Mouse (Mus musculus) heart, embryonic 10.5 days (tissue): ENCODE results near the gene Msh3. TPM values are rescaled to one million over a fixed set of nuclear protein-coding genes. Genes with fewer than 3 reads are reported as not detected.

Source experiments
- DNase-seq: peaks from one replicate; pipeline ENCODE4 v3.0.0-alpha.2; 2017; ENCODE audit warnings: low spot score
- H3K27ac ChIP-seq: fragments of 300-500 bp; sonication (generic); 2 replicates; pipeline ENCODE4 v1.5.1; 2016; ENCODE audit warnings: mild to moderate bottlenecking
- H3K27me3 ChIP-seq: fragments of 300-500 bp; sonication (generic); 2 replicates; pipeline ENCODE4 v1.6.1; 2016; ENCODE audit warnings: mild to moderate bottlenecking; ENCODE audit not compliant: poor library complexity, insufficient read depth, severe bottlenecking
- H3K36me3 ChIP-seq: fragments of 300-500 bp; sonication (generic); 2 replicates; pipeline ENCODE4 v1.6.1; 2016; ENCODE audit warnings: mild to moderate bottlenecking, moderate library complexity
- H3K4me1 ChIP-seq: fragments of 300-500 bp; sonication (generic); 2 replicates; pipeline ENCODE4 v1.6.1; 2016; ENCODE audit warnings: mild to moderate bottlenecking
- H3K4me3 ChIP-seq: fragments of 300-500 bp; sonication (generic); 2 replicates; pipeline ENCODE4 v1.5.1; 2016; ENCODE audit warnings: mild to moderate bottlenecking, moderate library complexity
- H3K9me3 ChIP-seq: fragments of 300-500 bp; sonication (generic); 2 replicates; pipeline ENCODE4 v1.6.1; 2016; ENCODE audit warnings: mild to moderate bottlenecking, moderate library complexity
- WGBS: fragments of 180-500 bp; shearing (Covaris S2); methylation state at CpG from one replicate; pipeline ENCODE4 v1.1.7; 2016; 5-methylcytosine and 5-hydroxymethylcytosine counted together
- polyA plus RNA-seq: library from polyadenylated mRNA; unstranded; fragments of >200 nt; fragmentation: Nextera tagmentation; extraction: Ambion mirVana; gene quantifications from 2 replicates; pipeline ENCODE4 v1.2.1, GENCODE M21; 2016

Msh3 gene
- polyA plus RNA-seq, 1 experiment from 2014 or later: 23.6 TPM

GRCm38 (mm10) chr13:92274274-92275198, 80.3 kb downstream of the Msh3 start:
- no peak for DNase-seq
- Histone ChIP-seq H3K4me1 (0 out of 2 replicates have a peak, but pooled peaks cover 7% of the 10 kb centered on the region), H3K4me3 (no peak overlapping the region), H3K27me3 (no peaks in the 10 kb centered on the region), H3K9me3 (no peaks in the 10 kb centered on the region), H3K27ac (no peak overlapping the region), H3K36me3 (no peaks in the 10 kb centered on the region)
- WGBS: 66% methylated on average over 14 of the region's 14 CpGs

- no peak for DNase-seq
- Histone ChIP-seq H3K4me1 (no peaks in the 10 kb centered on the region), H3K27me3 (no peaks in the 10 kb centered on the region), H3K9me3 (no peaks in the 10 kb centered on the region), H3K4me3 (no peak overlapping the region), H3K27ac (no peak overlapping the region), H3K36me3 (peaks cover 19% of the 10 kb centered on the region; the same call in 1 of the 2 replicates)
- 83% methylated on average over 3 of the region's 3 CpGs for WGBS
Measured at GRCm38 (mm10) chr13:92267076-92267475, 87.7 kb downstream of the Msh3 start.

GRCm38 (mm10) chr13:92263566-92263965, 91.2 kb downstream of the Msh3 start:
- Histone ChIP-seq H3K9me3 (no peaks in the 10 kb centered on the region), H3K4me1 (no peaks in the 10 kb centered on the region), H3K27me3 (no peaks in the 10 kb centered on the region), H3K36me3 (peaks cover 24% of the 10 kb centered on the region; the same call in 1 of the 2 replicates), H3K27ac (no peak overlapping the region), H3K4me3 (no peak overlapping the region)
- WGBS: 79% methylated on average over 6 of the region's 6 CpGs
- no peak for DNase-seq

GRCm38 (mm10) chr13:92261329-92261728, 93.5 kb downstream of the Msh3 start:
- WGBS: 67% methylated on average over 5 of the region's 5 CpGs
- no peak overlapping the region for H3K27ac ChIP-seq
- H3K36me3 ChIP-seq: peaks cover 19% of the 10 kb centered on the region; the same call in 1 of the 2 replicates

GRCm38 (mm10) chr13:92255480-92255879, 99.3 kb downstream of the Msh3 start:
- peaks cover 12% of the 10 kb centered on the region; the same call in 1 of the 2 replicates for H3K36me3 ChIP-seq
- no peak overlapping the region for H3K4me3 ChIP-seq
- DNase-seq: no peak
- no peaks in the 10 kb centered on the region for H3K4me1 ChIP-seq
- no peaks in the 10 kb centered on the region for H3K27me3 ChIP-seq
- no peak overlapping the region for H3K27ac ChIP-seq
- no peaks in the 10 kb centered on the region for H3K9me3 ChIP-seq
- WGBS: 69% methylated on average over 3 of the region's 3 CpGs

More at GRCm38 (mm10) chr13:92261329-92261728, 93.5 kb downstream of the Msh3 start:
- peak; percentile 67 for DNase-seq
- Histone ChIP-seq H3K4me3 (no peak overlapping the region), H3K27me3 (no peaks in the 10 kb centered on the region), H3K9me3 (no peaks in the 10 kb centered on the region), H3K4me1 (no peaks in the 10 kb centered on the region)

GRCm38 (mm10) chr13:92253850-92254249, 101.0 kb downstream of the Msh3 start:
- DNase-seq: no peak
- peaks cover 17% of the 10 kb centered on the region; the same call in 1 of the 2 replicates for H3K36me3 ChIP-seq
- WGBS: 88% methylated on average over 5 of the region's 5 CpGs
- no peaks in the 10 kb centered on the region for H3K27me3 ChIP-seq
- no peak overlapping the region for H3K4me3 ChIP-seq
- H3K4me1 ChIP-seq: no peaks in the 10 kb centered on the region
- H3K27ac ChIP-seq: no peak overlapping the region
- H3K9me3 ChIP-seq: no peaks in the 10 kb centered on the region

- peaks cover 17% of the 10 kb centered on the region; the same call in 1 of the 2 replicates for H3K36me3 ChIP-seq
- no peaks in the 10 kb centered on the region for H3K27me3 ChIP-seq
- no peak for DNase-seq
- no peaks in the 10 kb centered on the region for H3K9me3 ChIP-seq
- H3K4me3 ChIP-seq: no peak overlapping the region
- no peak overlapping the region for H3K27ac ChIP-seq
- H3K4me1 ChIP-seq: no peaks in the 10 kb centered on the region
Measured at GRCm38 (mm10) chr13:92252331-92252730, 102.5 kb downstream of the Msh3 start.

- WGBS: 86% methylated on average over 2 of the region's 2 CpGs
- Histone ChIP-seq H3K27me3 (no peaks in the 10 kb centered on the region), H3K4me3 (no peak overlapping the region), H3K36me3 (peaks cover 22% of the 10 kb centered on the region; the same call in 1 of the 2 replicates), H3K27ac (no peak overlapping the region), H3K9me3 (no peaks in the 10 kb centered on the region), H3K4me1 (no peaks in the 10 kb centered on the region)
- no peak for DNase-seq
Measured at GRCm38 (mm10) chr13:92247576-92247975, 107.2 kb downstream of the Msh3 start.

- DNase-seq: no peak
- no peaks in the 10 kb centered on the region for H3K27me3 ChIP-seq
- 89% methylated on average over 5 of the region's 5 CpGs for WGBS
- no peak overlapping the region for H3K27ac ChIP-seq
- no peaks in the 10 kb centered on the region for H3K9me3 ChIP-seq
- no peak overlapping the region for H3K4me3 ChIP-seq
- peaks cover 22% of the 10 kb centered on the region; the same call in 1 of the 2 replicates for H3K36me3 ChIP-seq
- no peaks in the 10 kb centered on the region for H3K4me1 ChIP-seq
Measured at GRCm38 (mm10) chr13:92246966-92247365, 107.8 kb downstream of the Msh3 start.

- Histone ChIP-seq H3K36me3 (0 out of 2 replicates have a peak, but pooled peaks cover 13% of the 10 kb centered on the region), H3K9me3 (no peaks in the 10 kb centered on the region), H3K27ac (no peak overlapping the region), H3K4me3 (no peak overlapping the region), H3K4me1 (no peaks in the 10 kb centered on the region), H3K27me3 (no peaks in the 10 kb centered on the region)
- DNase-seq: no peak
- 87% methylated on average over 2 of the region's 2 CpGs for WGBS
Measured at GRCm38 (mm10) chr13:92244731-92245130, 110.1 kb downstream of the Msh3 start.

- 57% methylated on average over 4 of the region's 4 CpGs for WGBS
- Histone ChIP-seq H3K36me3 (peaks cover 12% of the 10 kb centered on the region), H3K9me3 (no peaks in the 10 kb centered on the region), H3K4me1 (no peaks in the 10 kb centered on the region), H3K4me3 (no peak overlapping the region), H3K27ac (no peak overlapping the region), H3K27me3 (no peaks in the 10 kb centered on the region)
- no peak for DNase-seq
Measured at GRCm38 (mm10) chr13:92241426-92241825, 113.4 kb downstream of the Msh3 start.

- H3K27ac ChIP-seq: no peak overlapping the region
- no peak for DNase-seq
- H3K4me3 ChIP-seq: no peak overlapping the region
- no peaks in the 10 kb centered on the region for H3K4me1 ChIP-seq
- no peaks in the 10 kb centered on the region for H3K9me3 ChIP-seq
- peaks cover 14% of the 10 kb centered on the region for H3K36me3 ChIP-seq
- 85% methylated on average over 3 of the region's 3 CpGs for WGBS
- H3K27me3 ChIP-seq: no peaks in the 10 kb centered on the region
Measured at GRCm38 (mm10) chr13:92237887-92238286, 116.9 kb downstream of the Msh3 start.

GRCm38 (mm10) chr13:92237016-92237415, 117.8 kb downstream of the Msh3 start:
- 78% methylated on average over 4 of the region's 4 CpGs for WGBS

More at GRCm38 (mm10) chr13:92237016-92237415, 117.8 kb downstream of the Msh3 start:
- no peak overlapping the region for H3K27ac ChIP-seq
- no peaks in the 10 kb centered on the region for H3K27me3 ChIP-seq
- no peaks in the 10 kb centered on the region for H3K4me1 ChIP-seq
- H3K36me3 ChIP-seq: peaks cover 14% of the 10 kb centered on the region
- H3K4me3 ChIP-seq: no peak overlapping the region
- no peak for DNase-seq
- H3K9me3 ChIP-seq: no peaks in the 10 kb centered on the region
